Mouse (Mus musculus): ENCODE measurements at regions not wholly inside any gene's neighbourhood (a gene's known extent, or its start where the extent isn't known, plus 50 kb on each side); places are given as distances from the start of the nearest gene placed in this dataset.

GRCm38 (mm10) chr4:54758501-54758829 is 186.4 kb upstream of the Zfp462 start:
- peaks cover 9% of the 10 kb centered on the region; the same call in 1 of the 2 replicates for H3K4me1 ChIP-seq (ENCODE audit: control insufficient read depth, insufficient read depth, low read length)
- H3K27ac ChIP-seq (ENCODE audit: insufficient read depth, low read depth, low read length): no peak overlapping the region
- no peak for TF ChIP-seq CTCF (IDR thresholded peaks at IDR 0.05; ENCODE audit: insufficient read depth, low read depth, low read length)
- TF ChIP-seq POLR2A (IDR thresholded peaks at IDR 0.05; ENCODE audit: insufficient read depth, low read depth, low read length): no peak
- H3K4me3 ChIP-seq (ENCODE audit: insufficient read depth, low read depth, low read length): peak overlapping the region; percentile 24; the same call in 1 of the 2 replicates
- 32% methylated on average over 8 of the region's 8 CpGs for WGBS

GRCm38 (mm10) chr4:54761257-54761656 is 183.6 kb upstream of the Zfp462 start:
- 60% methylated on average over 5 of the region's 5 CpGs for WGBS
- Histone ChIP-seq H3K27ac (ENCODE audit: insufficient read depth, low read depth, low read length) (no peak overlapping the region), H3K4me1 (ENCODE audit: control insufficient read depth, insufficient read depth, low read length) (peaks cover 9% of the 10 kb centered on the region; the same call in 1 of the 2 replicates), H3K4me3 (ENCODE audit: insufficient read depth, low read depth, low read length) (no peak overlapping the region)
- TF ChIP-seq POLR2A (IDR thresholded peaks at IDR 0.05; ENCODE audit: insufficient read depth, low read depth, low read length) (no peak), CTCF (IDR thresholded peaks at IDR 0.05; ENCODE audit: insufficient read depth, low read depth, low read length) (no peak)

- Histone ChIP-seq H3K4me3 (ENCODE audit: insufficient read depth, low read depth, low read length) (no peak overlapping the region), H3K27ac (ENCODE audit: insufficient read depth, low read depth, low read length) (no peak overlapping the region), H3K4me1 (ENCODE audit: control insufficient read depth, insufficient read depth, low read length) (no peaks in the 10 kb centered on the region)
- no peak for TF ChIP-seq POLR2A (IDR thresholded peaks at IDR 0.05; ENCODE audit: insufficient read depth, low read depth, low read length)
- 57% methylated on average over 1 of the region's 1 CpGs for WGBS
Observed at GRCm38 (mm10) chr4:54765045-54765444, 179.8 kb upstream of the Zfp462 start.

- Histone ChIP-seq H3K4me1 (ENCODE audit: control insufficient read depth, insufficient read depth, low read length) (no peaks in the 10 kb centered on the region), H3K27ac (ENCODE audit: insufficient read depth, low read depth, low read length) (no peak overlapping the region), H3K4me3 (ENCODE audit: insufficient read depth, low read depth, low read length) (no peak overlapping the region)
- no peak for TF ChIP-seq CTCF (IDR thresholded peaks at IDR 0.05; ENCODE audit: insufficient read depth, low read depth, low read length)
- no peak for TF ChIP-seq POLR2A (IDR thresholded peaks at IDR 0.05; ENCODE audit: insufficient read depth, low read depth, low read length)
- WGBS: 58% methylated on average over 8 of the region's 8 CpGs
Observed at GRCm38 (mm10) chr4:54767506-54768200, 177.2 kb upstream of the Zfp462 start.

- H3K4me3 ChIP-seq (ENCODE audit: insufficient read depth, low read depth, low read length): no peak overlapping the region
- 33% methylated on average over 4 of the region's 4 CpGs for WGBS
- H3K27ac ChIP-seq (ENCODE audit: insufficient read depth, low read depth, low read length): no peak overlapping the region
- no peaks in the 10 kb centered on the region for H3K4me1 ChIP-seq (ENCODE audit: control insufficient read depth, insufficient read depth, low read length)
- TF ChIP-seq CTCF (IDR thresholded peaks at IDR 0.05; ENCODE audit: insufficient read depth, low read depth, low read length) (no peak), POLR2A (IDR thresholded peaks at IDR 0.05; ENCODE audit: insufficient read depth, low read depth, low read length) (no peak)
Observed at GRCm38 (mm10) chr4:54768836-54769235, 176.0 kb upstream of the Zfp462 start.

- Histone ChIP-seq H3K27ac (ENCODE audit: insufficient read depth, low read depth, low read length) (no peak overlapping the region), H3K4me1 (ENCODE audit: control insufficient read depth, insufficient read depth, low read length) (no peaks in the 10 kb centered on the region), H3K4me3 (ENCODE audit: insufficient read depth, low read depth, low read length) (no peak overlapping the region)
- TF ChIP-seq CTCF (IDR thresholded peaks at IDR 0.05; ENCODE audit: insufficient read depth, low read depth, low read length) (no peak), POLR2A (IDR thresholded peaks at IDR 0.05; ENCODE audit: insufficient read depth, low read depth, low read length) (no peak)
- 89% methylated on average over 4 of the region's 4 CpGs for WGBS
Observed at GRCm38 (mm10) chr4:54774066-54774465, 170.8 kb upstream of the Zfp462 start.

GRCm38 (mm10) chr4:54774717-54775116 is 170.1 kb upstream of the Zfp462 start:
- Histone ChIP-seq H3K4me1 (ENCODE audit: control insufficient read depth, insufficient read depth, low read length) (no peaks in the 10 kb centered on the region), H3K4me3 (ENCODE audit: insufficient read depth, low read depth, low read length) (no peak overlapping the region), H3K27ac (ENCODE audit: insufficient read depth, low read depth, low read length) (no peak overlapping the region)
- TF ChIP-seq POLR2A (IDR thresholded peaks at IDR 0.05; ENCODE audit: insufficient read depth, low read depth, low read length): no peak
- no peak for TF ChIP-seq CTCF (IDR thresholded peaks at IDR 0.05; ENCODE audit: insufficient read depth, low read depth, low read length)

- no peak for TF ChIP-seq POLR2A (IDR thresholded peaks at IDR 0.05; ENCODE audit: insufficient read depth, low read depth, low read length)
- TF ChIP-seq CTCF (IDR thresholded peaks at IDR 0.05; ENCODE audit: insufficient read depth, low read depth, low read length): no peak
- no peak overlapping the region for H3K4me3 ChIP-seq (ENCODE audit: insufficient read depth, low read depth, low read length)
- no peaks in the 10 kb centered on the region for H3K4me1 ChIP-seq (ENCODE audit: control insufficient read depth, insufficient read depth, low read length)
- 77% methylated on average over 4 of the region's 4 CpGs for WGBS
- H3K27ac ChIP-seq (ENCODE audit: insufficient read depth, low read depth, low read length): no peak overlapping the region
Observed at GRCm38 (mm10) chr4:54780511-54780910, 164.3 kb upstream of the Zfp462 start.

- TF ChIP-seq POLR2A (IDR thresholded peaks at IDR 0.05; ENCODE audit: insufficient read depth, low read depth, low read length) (no peak), CTCF (IDR thresholded peaks at IDR 0.05; ENCODE audit: insufficient read depth, low read depth, low read length) (no peak)
- WGBS: 33% methylated on average over 5 of the region's 5 CpGs
- Histone ChIP-seq H3K4me3 (ENCODE audit: insufficient read depth, low read depth, low read length) (no peak overlapping the region), H3K27ac (ENCODE audit: insufficient read depth, low read depth, low read length) (no peak overlapping the region), H3K4me1 (ENCODE audit: control insufficient read depth, insufficient read depth, low read length) (no peaks in the 10 kb centered on the region)
Observed at GRCm38 (mm10) chr4:54791217-54791742, 153.6 kb upstream of the Zfp462 start.
